Mouse (Mus musculus) right cerebral cortex, postnatal 14 days (tissue): ENCODE data around the gene Nat8f6.
A peak's percentile ranks its signal among the peaks of the same experiment; 100 is the strongest.
"Not testable (repeated sequence)": the region's sequence is repeated elsewhere in the genome, so short reads cannot be mapped to it uniquely, and the experiment has no call there.

ENCODE experiments used
- DNase-seq: peaks from one replicate; pipeline ENCODE4 v3.0.0; 2022

Gene Nat8f6

GRCm38 (mm10) chr6:85835104-85835503, 14.3 kb upstream of the Nat8f6 start:
- not testable (repeated sequence) for DNase-seq

- not testable (repeated sequence) for DNase-seq
Observed at GRCm38 (mm10) chr6:85834504-85835100, 13.8 kb upstream of the Nat8f6 start.

GRCm38 (mm10) chr6:85831796-85832321, 11.1 kb upstream of the Nat8f6 start, which contains the start of gene Nat8:
Gene Nat8, minus strand, starts transcription at chr6:85832082.
- DNase-seq: no peak

GRCm38 (mm10) chr6:85829462-85829861, 8.7 kb upstream of the Nat8f6 start:
- no peak for DNase-seq

- DNase-seq: no peak
Observed at GRCm38 (mm10) chr6:85825886-85826285, 5.1 kb upstream of the Nat8f6 start.

GRCm38 (mm10) chr6:85823382-85824090, 2.8 kb upstream of the Nat8f6 start:
- no peak for DNase-seq

GRCm38 (mm10) chr6:85822286-85822685, 1.5 kb upstream of the Nat8f6 start:
- no peak for DNase-seq

- no peak for DNase-seq
Observed at GRCm38 (mm10) chr6:85818338-85818737, 2.4 kb downstream of the Nat8f6 start.

GRCm38 (mm10) chr6:85813339-85813738, 7.4 kb downstream of the Nat8f6 start:
- no peak for DNase-seq

- not testable (repeated sequence) for DNase-seq
Observed at GRCm38 (mm10) chr6:85810942-85811537, 9.7 kb downstream of the Nat8f6 start.

- DNase-seq: not testable (repeated sequence)
Observed at GRCm38 (mm10) chr6:85810514-85810913, 10.2 kb downstream of the Nat8f6 start.

GRCm38 (mm10) chr6:85809784-85810183, 11.0 kb downstream of the Nat8f6 start:
- not testable (repeated sequence) for DNase-seq

GRCm38 (mm10) chr6:85803180-85803579, 17.6 kb downstream of the Nat8f6 start:
- not testable (repeated sequence) for DNase-seq

- peak; percentile 14 for DNase-seq
Observed at GRCm38 (mm10) chr6:85765532-85765931, 55.2 kb downstream of the Nat8f6 start, which contains the start of gene Nat8f3. Gene Nat8f3, minus strand, starts transcription at chr6:85765754.

- not testable (repeated sequence) for DNase-seq
Observed at GRCm38 (mm10) chr6:85763127-85764070, 57.4 kb downstream of the Nat8f6 start.

GRCm38 (mm10) chr6:85762678-85763077, 58.1 kb downstream of the Nat8f6 start:
- not testable (repeated sequence) for DNase-seq
